Mouse (Mus musculus): Measurements from ENCODE around the gene Fam49a. TPM values are rescaled to one million over a fixed set of nuclear protein-coding genes. Genes with fewer than 3 reads are reported as not detected.
"Not testable (repeated sequence)": the region's sequence is repeated elsewhere in the genome, so short reads cannot be mapped to it uniquely, and the experiment has no call there.

The Fam49a gene
- polyA plus RNA-seq, 1 experiment from 2014 or later = 3.2 TPM

DNA sequence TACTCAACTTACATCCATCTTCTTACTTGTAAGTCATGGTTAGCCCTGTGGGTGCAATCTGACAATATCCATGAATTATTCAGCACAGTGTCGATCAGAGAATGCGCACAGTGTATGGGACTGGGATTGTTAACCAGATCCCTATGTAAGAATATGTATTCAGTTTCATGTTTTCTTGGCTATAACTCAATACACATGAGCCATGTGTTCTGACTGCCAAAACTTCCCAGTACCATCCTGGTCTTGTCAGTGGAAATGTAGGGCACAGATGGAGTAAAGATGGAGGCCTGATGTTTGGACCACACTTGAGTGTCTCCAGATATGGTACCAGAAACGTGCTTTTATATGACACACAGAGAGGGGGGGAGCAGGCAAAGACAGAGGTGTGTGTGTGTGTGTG is 59.2 kb downstream of the Fam49a start:
- no peaks in the 10 kb centered on the region; the same call in none of the 2 replicates for H3K4me1 ChIP-seq (ENCODE audit: insufficient read depth)
- no peaks in the 10 kb centered on the region for H3K9me3 ChIP-seq (ENCODE audit: low read length)
- H3K36me3 ChIP-seq (replicated peaks; ENCODE audit: insufficient read depth, low read length) = no peaks in the 10 kb centered on the region
- no peak for TF ChIP-seq CTCF (IDR thresholded peaks at IDR 0.05; ENCODE audit: low read depth)
- no peak for TF ChIP-seq EP300 (IDR thresholded peaks at IDR 0.05; ENCODE audit: low read depth)
- no peaks in the 10 kb centered on the region for H3K27me3 ChIP-seq (ENCODE audit: insufficient read depth, low read length)
- no peak for ATAC-seq
- no peak for DNase-seq
- no peak overlapping the region for H3K27ac ChIP-seq (ENCODE audit: low read depth)
- H3K4me2 ChIP-seq (ENCODE audit: low read depth, low read length) = no peak overlapping the region
- no peak overlapping the region for H3K4me3 ChIP-seq (ENCODE audit: low read depth, low read length)
- H3K9ac ChIP-seq (replicated peaks) = no peak overlapping the region
- WGBS (ENCODE audit: insufficient replicate concordance) = 72% methylated on average over 3 of the region's 3 CpGs

DNA sequence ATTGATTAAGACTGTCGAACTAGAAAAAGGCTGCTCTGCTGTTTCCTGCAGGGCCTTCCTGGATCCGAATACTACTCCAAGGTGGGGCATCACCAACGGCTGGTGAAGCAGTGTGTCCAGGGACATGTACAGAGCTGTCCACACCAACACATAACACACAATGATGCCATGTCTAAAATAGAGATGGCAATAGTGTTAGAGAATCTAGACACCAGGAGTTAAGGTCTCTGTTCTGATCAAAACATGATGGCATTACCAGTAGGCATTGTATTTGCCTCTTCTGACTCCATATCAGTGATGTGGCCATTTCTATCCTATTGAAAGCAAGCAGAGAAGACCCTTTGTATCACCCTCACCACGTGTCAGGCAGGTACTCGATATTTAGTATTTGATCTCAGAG is 61.1 kb downstream of the Fam49a start:
- 81% methylated on average over 5 of the region's 5 CpGs for WGBS (ENCODE audit: insufficient replicate concordance)
- DNase-seq (no peak), ATAC-seq (no peak)
- no peak overlapping the region for H3K4me3 ChIP-seq (ENCODE audit: low read depth, low read length)
- no peaks in the 10 kb centered on the region for H3K36me3 ChIP-seq (replicated peaks; ENCODE audit: insufficient read depth, low read length)
- H3K27ac ChIP-seq (ENCODE audit: low read depth) = no peak overlapping the region
- H3K4me2 ChIP-seq (ENCODE audit: low read depth, low read length) = no peak overlapping the region
- H3K9me3 ChIP-seq (ENCODE audit: low read length) = no peaks in the 10 kb centered on the region
- H3K4me1 ChIP-seq (ENCODE audit: insufficient read depth) = no peaks in the 10 kb centered on the region; the same call in none of the 2 replicates
- H3K9ac ChIP-seq (replicated peaks) = no peak overlapping the region
- H3K27me3 ChIP-seq (ENCODE audit: insufficient read depth, low read length) = no peaks in the 10 kb centered on the region
- no peak for TF ChIP-seq CTCF (IDR thresholded peaks at IDR 0.05; ENCODE audit: low read depth)
- TF ChIP-seq EP300 (IDR thresholded peaks at IDR 0.05; ENCODE audit: low read depth) = no peak

DNA sequence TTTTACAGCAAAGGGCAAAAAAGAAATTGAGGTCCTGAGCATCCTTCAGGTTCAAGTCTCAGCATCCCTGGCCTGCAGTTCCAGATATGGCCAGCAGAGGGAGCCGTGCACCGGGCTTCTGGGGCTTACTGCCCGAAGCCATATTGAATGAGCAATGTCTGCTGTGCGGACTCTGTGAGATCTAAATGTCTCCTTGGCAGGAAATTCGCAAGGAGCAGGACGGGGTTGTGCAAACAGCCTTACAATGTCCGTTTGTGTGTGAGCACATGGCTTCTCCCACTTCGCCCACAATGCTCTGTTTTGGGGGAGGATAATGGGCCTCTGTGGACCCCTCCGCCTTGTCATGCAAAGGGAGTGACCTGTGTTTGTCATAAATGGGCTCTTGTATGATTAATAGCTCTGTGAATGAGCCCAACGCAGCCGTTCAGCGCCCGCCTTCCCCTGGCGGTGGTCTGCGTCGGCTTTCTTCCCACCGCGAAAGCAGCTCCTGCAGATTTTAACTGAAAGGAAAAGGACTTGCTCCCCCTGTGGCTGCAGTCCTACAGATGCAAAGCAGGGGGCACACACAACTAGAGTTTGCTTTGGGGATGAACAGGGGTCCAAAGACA is 61.8 kb downstream of the Fam49a start:
- ATAC-seq = peak; percentile 67
- H3K27ac ChIP-seq (ENCODE audit: low read depth) = no peak overlapping the region
- H3K4me3 ChIP-seq (ENCODE audit: low read depth, low read length) = no peak overlapping the region
- 18% methylated on average over 18 of the region's 18 CpGs for WGBS (ENCODE audit: insufficient replicate concordance)
- H3K9me3 ChIP-seq (ENCODE audit: low read length) = no peaks in the 10 kb centered on the region
- H3K27me3 ChIP-seq (ENCODE audit: insufficient read depth, low read length) = no peaks in the 10 kb centered on the region
- H3K4me1 ChIP-seq (ENCODE audit: insufficient read depth) = no peaks in the 10 kb centered on the region; the same call in none of the 2 replicates
- peak overlapping the region; percentile 68 for H3K4me2 ChIP-seq (ENCODE audit: low read depth, low read length)
- TF ChIP-seq CTCF (IDR thresholded peaks at IDR 0.05; ENCODE audit: low read depth) = peak; percentile 98
- no peak for TF ChIP-seq EP300 (IDR thresholded peaks at IDR 0.05; ENCODE audit: low read depth)
- peak; percentile 87 for DNase-seq
- H3K9ac ChIP-seq (replicated peaks) = no peak overlapping the region
- H3K36me3 ChIP-seq (replicated peaks; ENCODE audit: insufficient read depth, low read length) = no peaks in the 10 kb centered on the region

DNA sequence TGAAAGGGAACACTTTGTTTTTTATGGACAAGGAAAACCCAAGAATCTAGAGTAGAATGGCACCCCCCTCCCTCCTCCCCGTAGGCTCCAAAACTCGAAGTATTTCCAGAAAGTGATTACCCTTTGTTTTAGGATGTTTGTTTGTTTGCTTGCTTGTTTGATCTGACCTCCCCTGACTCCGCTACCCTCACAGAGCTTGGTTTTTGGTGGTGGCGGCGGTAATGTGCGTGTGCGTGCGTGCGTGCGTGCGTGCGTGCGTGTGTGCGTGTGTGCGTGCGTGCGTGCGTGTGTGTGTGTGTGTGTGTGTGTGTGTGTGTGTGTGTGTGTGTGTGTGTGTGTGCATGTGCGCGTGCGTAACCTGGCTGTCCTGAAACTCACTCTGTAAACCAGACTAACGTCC is 62.3 kb downstream of the Fam49a start:
- H3K4me3 ChIP-seq (ENCODE audit: low read depth, low read length); H3K9me3 ChIP-seq (ENCODE audit: low read length); H3K9ac ChIP-seq (replicated peaks); ATAC-seq; H3K4me1 ChIP-seq (ENCODE audit: insufficient read depth); H3K27ac ChIP-seq (ENCODE audit: low read depth); DNase-seq; H3K36me3 ChIP-seq (replicated peaks; ENCODE audit: insufficient read depth, low read length); H3K27me3 ChIP-seq (ENCODE audit: insufficient read depth, low read length): not testable (repeated sequence)
- peak overlapping the region; percentile 68; the same call in 1 of the 2 replicates for H3K4me2 ChIP-seq (ENCODE audit: low read depth, low read length)
- 88% methylated on average over 19 of the region's 22 CpGs for WGBS (ENCODE audit: insufficient replicate concordance)

DNA sequence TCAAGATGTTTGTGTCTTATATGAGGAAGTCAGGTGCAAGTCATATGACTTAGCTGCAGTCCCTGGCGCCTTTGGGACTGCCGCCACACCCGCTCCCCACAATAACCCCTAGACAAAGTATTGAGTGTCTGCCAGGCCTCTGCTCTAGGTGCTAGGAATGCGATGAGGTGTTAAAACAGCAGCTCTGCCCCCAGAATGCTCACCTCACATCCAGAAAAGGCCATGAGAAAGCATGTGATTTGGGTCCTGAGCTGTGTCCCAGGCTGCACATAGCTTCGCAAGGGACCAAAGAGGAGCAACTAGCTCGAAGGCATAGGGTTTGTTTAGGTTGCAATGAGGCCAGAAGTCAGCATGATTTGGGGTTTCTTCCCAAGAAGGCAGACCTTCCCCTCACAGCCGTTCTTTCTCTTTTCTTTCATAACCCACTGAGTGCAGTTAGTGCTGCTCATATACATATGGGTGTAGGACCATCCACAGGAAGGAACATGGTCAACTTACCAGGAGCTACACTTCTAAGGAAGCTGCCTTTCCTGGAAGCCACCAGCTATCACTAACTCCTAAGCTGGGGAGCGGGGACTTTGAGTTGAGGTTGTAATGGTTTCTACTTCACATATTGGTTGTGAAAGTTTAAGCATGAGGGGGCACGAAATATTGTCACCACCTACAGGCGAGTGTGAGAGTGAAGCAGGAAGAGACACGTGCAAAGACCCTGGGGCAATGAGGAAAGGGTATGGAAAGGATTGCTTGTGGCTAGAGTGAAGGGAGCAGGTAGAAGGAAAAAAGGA is 71.8 kb downstream of the Fam49a start:
- H3K4me2 ChIP-seq (ENCODE audit: low read depth, low read length) = no peak overlapping the region
- WGBS (ENCODE audit: insufficient replicate concordance) = 86% methylated on average over 11 of the region's 11 CpGs
- H3K9ac ChIP-seq (replicated peaks) = no peak overlapping the region
- H3K4me1 ChIP-seq (ENCODE audit: insufficient read depth) = no peaks in the 10 kb centered on the region
- no peaks in the 10 kb centered on the region for H3K9me3 ChIP-seq (ENCODE audit: low read length)
- no peak overlapping the region for H3K4me3 ChIP-seq (ENCODE audit: low read depth, low read length)
- ATAC-seq (no peak), DNase-seq (peak; percentile 6)
- H3K27ac ChIP-seq (ENCODE audit: low read depth) = no peak overlapping the region
- H3K27me3 ChIP-seq (ENCODE audit: insufficient read depth, low read length) = no peaks in the 10 kb centered on the region
- H3K36me3 ChIP-seq (replicated peaks; ENCODE audit: insufficient read depth, low read length) = no peaks in the 10 kb centered on the region
- no peak for TF ChIP-seq CTCF (IDR thresholded peaks at IDR 0.05; ENCODE audit: low read depth)
- TF ChIP-seq EP300 (IDR thresholded peaks at IDR 0.05; ENCODE audit: low read depth) = no peak

DNA sequence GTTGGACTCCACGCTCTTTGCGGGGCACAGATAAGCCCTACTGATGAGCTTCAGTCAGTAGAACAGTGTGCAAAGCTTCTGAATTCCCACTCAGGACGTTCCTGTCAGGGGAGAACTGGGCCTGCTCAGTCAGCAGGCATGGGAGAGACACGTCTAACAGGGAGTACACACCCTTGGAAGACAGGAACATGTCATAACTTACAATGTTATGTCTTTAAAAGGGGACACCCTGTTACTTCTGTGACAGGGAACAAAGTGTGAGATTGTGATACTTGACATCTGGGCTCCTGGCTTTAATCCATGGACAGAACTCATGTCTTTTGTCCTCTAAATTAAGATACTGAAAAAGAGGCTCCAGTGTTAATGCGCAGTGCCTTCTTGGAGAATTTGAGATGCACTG is 72.5 kb downstream of the Fam49a start:
- no peaks in the 10 kb centered on the region for H3K27me3 ChIP-seq (ENCODE audit: insufficient read depth, low read length)
- H3K4me3 ChIP-seq (ENCODE audit: low read depth, low read length) = no peak overlapping the region
- no peak overlapping the region for H3K9ac ChIP-seq (replicated peaks)
- no peak overlapping the region for H3K4me2 ChIP-seq (ENCODE audit: low read depth, low read length)
- H3K4me1 ChIP-seq (ENCODE audit: insufficient read depth) = no peaks in the 10 kb centered on the region
- ATAC-seq = no peak
- 82% methylated on average over 5 of the region's 5 CpGs for WGBS (ENCODE audit: insufficient replicate concordance)
- H3K36me3 ChIP-seq (replicated peaks; ENCODE audit: insufficient read depth, low read length) = no peaks in the 10 kb centered on the region
- TF ChIP-seq CTCF (IDR thresholded peaks at IDR 0.05; ENCODE audit: low read depth) (no peak), EP300 (IDR thresholded peaks at IDR 0.05; ENCODE audit: low read depth) (no peak)
- DNase-seq = no peak
- H3K9me3 ChIP-seq (ENCODE audit: low read length) = no peaks in the 10 kb centered on the region
- H3K27ac ChIP-seq (ENCODE audit: low read depth) = no peak overlapping the region

Data from liver, postnatal 0 days (tissue).